Mouse (Mus musculus) ovary, postnatal 36 days (tissue): ENCODE measurements at regions not wholly inside any gene's neighbourhood (a gene's known extent, or its start where the extent isn't known, plus 50 kb on each side); places are given as distances from the start of the nearest gene placed in this dataset.

ENCODE experiments used
- DNase-seq: peaks from one replicate; pipeline ENCODE4 v3.0.0; 2022; ENCODE audit warnings: low spot score, mixed read lengths

DNA sequence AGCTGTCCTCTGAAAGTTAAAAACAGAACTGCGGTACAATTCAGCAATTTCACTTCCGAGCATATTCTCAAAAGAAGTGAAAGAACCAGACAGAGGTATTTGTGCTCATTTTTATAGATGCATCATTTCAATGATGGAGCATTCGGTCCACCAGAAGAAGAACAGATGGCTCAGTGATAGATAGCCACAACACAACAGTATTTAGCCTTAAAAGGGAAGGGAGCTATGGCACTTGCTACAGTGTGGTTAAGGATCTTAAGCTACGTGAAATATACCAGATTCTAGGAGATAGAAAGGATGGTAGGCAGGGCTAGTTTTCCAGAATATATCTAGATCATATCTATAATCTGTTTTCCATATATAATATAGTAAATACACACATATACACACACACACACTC, 77.5 kb upstream of the Gadd45a start:
- no peak for DNase-seq

- DNase-seq = no peak
Observed at GRCm38 (mm10) chr6:67113686-67114278, 76.5 kb upstream of the Gadd45a start.

DNA sequence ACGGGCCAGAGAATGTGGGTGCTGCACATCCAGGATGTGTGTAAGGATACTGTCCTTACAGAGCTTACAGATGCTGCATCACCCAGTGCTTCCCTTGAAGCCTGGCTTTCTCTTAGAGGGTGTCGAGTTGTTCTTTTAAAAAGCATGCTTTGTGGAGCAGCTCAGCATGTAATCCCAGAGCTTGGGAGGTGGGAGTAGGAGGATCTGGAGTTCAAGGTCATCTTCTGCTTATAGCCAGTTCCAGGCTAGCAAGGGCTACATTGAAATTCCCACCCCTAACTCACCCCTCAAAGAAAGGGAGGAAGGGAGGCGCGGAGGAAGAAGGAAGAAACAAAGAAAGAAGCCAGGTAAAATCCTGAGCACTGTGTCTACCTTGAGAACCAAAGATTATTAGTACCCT, 76.0 kb upstream of the Gadd45a start:
- DNase-seq = no peak

- no peak for DNase-seq
Observed at GRCm38 (mm10) chr6:67112311-67112710, 75.1 kb upstream of the Gadd45a start.

DNA sequence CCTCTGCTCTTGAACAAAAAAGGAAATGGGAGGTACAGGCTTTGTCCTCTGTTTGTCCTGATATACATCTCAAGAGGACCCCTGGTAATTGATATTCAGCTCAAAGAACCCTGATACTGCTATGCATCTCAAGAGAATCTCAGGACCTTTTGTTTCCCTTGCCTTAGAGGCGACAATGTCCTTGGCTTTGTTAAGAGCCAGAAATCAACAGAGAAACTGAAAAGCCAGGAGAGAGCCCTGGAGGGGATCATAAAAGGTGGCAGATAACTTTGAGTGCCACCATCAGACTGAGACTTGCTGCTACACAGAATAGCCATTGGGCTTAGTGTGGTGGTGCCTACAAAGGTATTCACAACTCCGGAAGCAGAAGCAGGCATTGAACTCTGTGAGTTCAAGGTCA, 74.3 kb upstream of the Gadd45a start:
- DNase-seq = no peak

GRCm38 (mm10) chr6:67110391-67110790, 73.1 kb upstream of the Gadd45a start:
- DNase-seq = no peak

DNA sequence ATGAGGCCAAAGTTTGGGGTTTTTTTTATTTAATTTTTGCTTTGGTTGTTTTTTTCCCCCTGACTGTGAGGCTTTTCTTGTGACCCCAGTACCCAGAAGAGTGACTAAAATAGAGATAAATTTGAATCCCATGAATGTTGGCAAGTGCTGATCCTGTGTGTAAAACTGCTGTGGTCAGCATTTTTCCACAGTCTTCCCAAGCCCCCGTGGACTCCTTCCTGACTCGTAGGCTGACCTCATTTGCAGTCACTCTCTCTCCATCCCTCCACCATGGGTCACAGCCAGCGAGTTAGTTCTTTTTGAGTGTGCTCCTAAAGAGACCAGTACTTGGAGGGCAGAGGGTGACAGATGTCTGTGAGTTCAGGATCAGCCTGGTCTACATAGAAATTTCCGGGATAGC, 72.5 kb upstream of the Gadd45a start:
- DNase-seq = no peak

GRCm38 (mm10) chr6:67107517-67107916, 70.3 kb upstream of the Gadd45a start:
- DNase-seq = no peak

DNA sequence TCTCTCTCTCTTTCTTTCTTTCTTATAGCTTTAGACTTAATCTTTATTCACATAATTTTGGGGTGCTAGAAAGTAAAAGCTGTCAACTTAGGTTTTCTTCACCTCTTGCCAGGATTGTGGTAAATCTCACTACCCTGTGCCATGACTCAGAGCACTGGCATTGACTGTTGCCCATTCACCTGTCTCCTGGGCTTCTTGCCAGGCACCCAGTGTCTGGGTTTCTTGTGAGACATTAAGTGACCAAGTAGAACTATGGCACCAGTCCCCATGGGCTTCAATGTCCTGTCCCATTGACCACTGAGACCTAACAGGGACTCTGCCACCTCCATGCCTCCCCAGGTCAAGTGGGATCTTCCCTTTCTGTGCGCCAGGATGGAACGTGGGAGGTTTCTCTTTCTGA, 69.2 kb upstream of the Gadd45a start:
- peak; percentile 29 for DNase-seq

- DNase-seq = no peak
Observed at GRCm38 (mm10) chr6:67105386-67105785, 68.1 kb upstream of the Gadd45a start.

DNA sequence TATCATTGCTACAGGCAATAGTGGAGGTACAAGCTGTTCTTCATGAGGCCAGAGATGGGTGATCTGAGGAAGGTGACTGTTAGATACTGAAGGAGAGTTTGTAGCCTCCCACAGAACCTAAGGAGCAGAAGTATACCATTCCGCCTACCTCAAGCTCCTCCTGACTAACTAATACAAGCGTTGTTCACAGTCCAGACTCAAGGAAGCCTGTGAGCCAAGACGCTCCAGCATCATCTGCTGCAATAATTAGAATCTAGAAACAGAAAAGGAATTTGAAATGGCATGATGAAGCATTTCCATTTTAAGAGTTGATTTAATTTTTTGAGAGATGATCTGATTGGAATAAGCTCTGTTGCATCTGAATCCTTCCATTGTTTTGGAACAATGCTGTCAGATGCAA, 66.9 kb upstream of the Gadd45a start:
- DNase-seq = no peak

GRCm38 (mm10) chr6:67102541-67103134, 65.4 kb upstream of the Gadd45a start:
- DNase-seq = peak; percentile 70

DNA sequence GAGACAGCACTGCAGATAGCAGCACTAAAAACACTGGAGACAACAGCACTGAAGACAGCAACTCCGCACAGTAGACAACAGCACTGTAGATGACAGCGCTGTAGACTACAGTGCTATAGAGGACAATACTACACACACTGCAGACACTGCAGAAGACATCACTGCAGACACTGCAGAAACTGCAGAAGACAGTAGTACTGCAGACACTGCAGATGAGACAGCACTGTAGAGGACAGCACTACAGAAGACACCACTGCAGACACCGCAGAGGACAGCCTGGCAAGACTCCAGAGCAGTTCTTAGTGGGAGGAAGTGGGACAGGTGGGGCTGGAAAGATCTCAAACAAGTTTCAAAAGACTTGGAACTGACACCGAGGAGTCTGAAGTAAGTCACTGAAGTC, 64.8 kb upstream of the Gadd45a start:
- peak; percentile 45 for DNase-seq

GRCm38 (mm10) chr6:67094426-67094825, 57.2 kb upstream of the Gadd45a start:
- no peak for DNase-seq

- no peak for DNase-seq
Observed at GRCm38 (mm10) chr6:67093128-67093527, 55.9 kb upstream of the Gadd45a start.

- no peak for DNase-seq
Observed at GRCm38 (mm10) chr6:67090150-67090549, 52.9 kb upstream of the Gadd45a start.

DNA sequence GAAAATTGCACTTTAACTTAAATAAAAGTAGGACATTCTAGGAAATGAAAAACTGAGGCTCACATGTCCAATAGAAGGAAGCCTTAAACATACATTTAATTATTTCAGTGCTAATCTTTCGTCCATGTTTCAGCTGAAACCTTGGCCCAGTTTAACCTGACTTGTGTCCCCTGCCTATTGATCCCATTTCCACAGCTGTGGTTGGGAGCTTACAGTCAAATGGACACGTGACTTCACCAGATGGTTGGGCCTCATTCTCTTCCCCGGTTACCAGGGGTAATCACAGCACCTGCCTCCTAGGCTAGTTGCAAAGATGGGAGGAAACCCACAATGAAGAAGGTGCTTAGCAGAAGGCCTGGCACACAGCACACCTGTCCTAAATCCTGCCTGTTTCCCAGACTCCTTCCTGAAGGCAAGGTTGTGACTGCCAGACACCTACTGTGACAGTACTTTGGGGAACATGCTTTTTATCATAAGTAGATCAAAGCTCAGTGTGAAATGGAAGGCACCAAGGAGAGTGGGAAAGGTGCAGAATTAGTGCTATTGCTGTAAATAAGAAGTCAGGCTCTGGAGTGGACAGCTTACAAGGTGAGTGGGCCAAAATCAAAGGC, 52.4 kb upstream of the Gadd45a start:
- DNase-seq = no peak

- no peak for DNase-seq
Observed at GRCm38 (mm10) chr6:67088741-67089455, 51.6 kb upstream of the Gadd45a start.

DNA sequence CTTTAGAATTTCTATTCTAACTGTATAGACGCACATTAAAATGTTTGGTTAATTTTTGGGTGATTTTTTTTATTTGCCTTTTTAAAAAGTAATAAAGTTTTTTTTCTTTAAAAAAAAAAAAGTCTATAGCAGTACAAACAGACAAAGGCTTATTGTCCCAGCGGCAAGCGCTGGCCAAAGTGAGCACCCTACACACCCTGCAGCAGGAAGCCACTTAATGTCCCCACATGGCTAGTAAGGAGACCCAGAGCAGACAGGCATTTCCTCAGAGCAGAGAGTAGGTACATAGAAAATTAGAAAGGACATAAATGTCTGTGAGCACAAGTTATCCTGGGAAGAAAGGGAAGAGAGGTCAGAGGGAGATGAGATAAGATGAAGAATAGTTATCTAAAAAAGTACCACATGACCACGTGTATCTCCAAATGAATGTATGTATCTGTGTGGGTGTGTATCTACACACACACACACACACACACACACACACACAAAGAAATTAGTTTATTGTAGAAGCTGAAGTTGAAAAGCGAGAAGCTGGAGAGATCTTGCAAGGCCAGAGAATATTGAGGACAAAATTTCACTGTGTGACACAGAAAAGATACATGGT, 50.7 kb upstream of the Gadd45a start:
- DNase-seq = no peak

DNA sequence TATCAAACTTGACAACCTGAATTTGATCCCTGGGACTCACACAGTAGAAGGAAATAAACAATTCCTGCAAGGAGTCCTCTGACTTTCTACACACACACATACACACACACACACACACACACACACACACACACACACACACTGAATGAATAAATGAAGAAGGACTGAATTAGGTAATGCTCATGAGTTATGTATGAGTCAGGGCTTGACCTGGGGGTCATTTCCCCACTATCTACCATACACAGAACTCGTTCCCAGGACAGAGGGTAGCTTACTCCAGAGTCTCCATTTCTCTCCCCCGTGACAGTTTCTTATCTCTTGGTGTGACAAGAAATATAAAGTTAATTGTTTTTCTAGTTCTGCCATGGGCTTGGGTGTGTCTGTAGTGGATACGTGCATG, 50.1 kb upstream of the Gadd45a start:
- DNase-seq = no peak
